Mouse (Mus musculus) embryonic facial prominence, embryonic 14.5 days (tissue): Measurements from ENCODE around the gene Ceacam1. TPM values are rescaled to one million over a fixed set of nuclear protein-coding genes. Genes with fewer than 3 reads are reported as not detected.
A peak's percentile ranks its signal among the peaks of the same experiment; 100 is the strongest.
"Not testable (repeated sequence)": the region's sequence is repeated elsewhere in the genome, so short reads cannot be mapped to it uniquely, and the experiment has no call there.

ENCODE experiments used
- ATAC-seq: fragments of 200-750 bp; cut with Nextera tagmentation; 2 replicates; pipeline ENCODE4 v1.8.0; 2017; ENCODE audit warnings: low read depth, moderate number of reproducible peaks, moderate TSS enrichment
- DNase-seq: peaks from one replicate; pipeline ENCODE4 v3.0.0-alpha.2; 2015; ENCODE audit warnings: low spot score
- H3K27ac ChIP-seq: fragments of 300-500 bp; sonication (generic); replicated peaks from 2 replicates; pipeline ENCODE4 v1.5.1; 2014; ENCODE audit warnings: low read depth, mild to moderate bottlenecking, low read length, moderate library complexity
- H3K27me3 ChIP-seq: fragments of 300-500 bp; sonication (generic); replicated peaks from 2 replicates; pipeline ENCODE4 v1.6.1; 2014; ENCODE audit warnings: low read length; ENCODE audit not compliant: control insufficient read depth, insufficient read depth
- H3K36me3 ChIP-seq: fragments of 300-500 bp; sonication (generic); 2 replicates; pipeline ENCODE4 v1.6.1; 2014; ENCODE audit warnings: low read length, mixed read lengths; ENCODE audit not compliant: control insufficient read depth, insufficient read depth
- H3K4me1 ChIP-seq: fragments of 300-500 bp; sonication (generic); 2 replicates; pipeline ENCODE4 v1.6.1; 2014; ENCODE audit warnings: antibody characterized with exemption, low read length; ENCODE audit not compliant: control insufficient read depth, insufficient read depth
- H3K4me2 ChIP-seq: fragments of 300-500 bp; sonication (generic); 2 replicates; pipeline ENCODE4 v1.6.1; 2014; ENCODE audit warnings: low read depth, mild to moderate bottlenecking, low read length, moderate library complexity, mixed read lengths
- H3K4me3 ChIP-seq: fragments of 300-500 bp; sonication (generic); 2 replicates; pipeline ENCODE4 v1.5.1; 2014; ENCODE audit warnings: low read depth, mild to moderate bottlenecking, low read length
- H3K9ac ChIP-seq: fragments of 300-500 bp; sonication (generic); 2 replicates; pipeline ENCODE4 v1.6.1; 2014; ENCODE audit warnings: low read depth, mild to moderate bottlenecking, low read length, moderate library complexity, mixed read lengths
- H3K9me3 ChIP-seq: fragments of 300-500 bp; sonication (generic); 2 replicates; pipeline ENCODE4 v1.6.1; 2016; ENCODE audit warnings: low read length; ENCODE audit not compliant: control insufficient read depth
- WGBS: fragments of 180-500 bp; shearing (Covaris S2); extraction: QIAGEN DNeasy Blood & Tissue Kit; methylation state at CpG from one replicate; pipeline ENCODE4 v1.1.7; 2014; 5-methylcytosine and 5-hydroxymethylcytosine counted together
- polyA plus RNA-seq: library from polyadenylated mRNA; unstranded; fragments of >200 nt; fragmentation: Nextera tagmentation; extraction: Ambion mirVana; gene quantifications from 2 replicates; pipeline ENCODE4 v1.2.1, GENCODE M21; 2014

Gene Ceacam1
- polyA plus RNA-seq, 1 experiment from 2014 or later: 6.3 TPM

DNA sequence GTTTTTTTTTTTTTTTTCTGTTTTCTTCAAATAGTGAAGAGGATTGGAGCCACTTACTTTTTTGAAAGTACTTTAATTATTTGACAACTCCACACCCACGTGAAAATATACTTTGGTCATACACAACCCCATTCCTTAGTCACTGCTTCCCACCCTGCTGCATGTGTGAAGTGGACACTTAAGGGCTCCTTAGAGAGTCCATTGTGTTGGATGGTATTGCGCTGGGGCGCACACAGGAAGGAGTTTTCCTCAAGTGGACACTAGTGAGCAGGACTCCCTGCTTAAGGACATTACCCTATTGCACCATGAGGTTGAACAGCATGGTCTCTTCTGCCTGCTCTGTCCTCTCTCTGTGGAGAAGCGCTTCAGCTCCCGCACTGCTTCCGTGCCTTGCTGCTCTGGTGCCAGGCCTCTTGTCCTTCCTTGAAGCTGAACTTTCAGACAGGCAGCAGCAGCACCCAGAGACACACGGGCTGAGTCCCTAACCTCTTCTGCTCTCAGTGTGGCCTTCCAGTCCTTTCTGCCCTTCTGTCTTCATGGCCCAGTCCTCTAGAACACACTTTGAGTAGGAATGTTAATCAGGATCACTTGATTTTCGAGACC, 5.8 kb upstream of the Ceacam1 start:
- H3K36me3 ChIP-seq: no peaks in the 10 kb centered on the region
- H3K9me3 ChIP-seq: no peaks in the 10 kb centered on the region
- 80% methylated on average over 8 of the region's 8 CpGs for WGBS
- H3K4me2 ChIP-seq: no peak overlapping the region
- no peak overlapping the region for H3K9ac ChIP-seq
- no peak overlapping the region for H3K27ac ChIP-seq
- H3K27me3 ChIP-seq: no peaks in the 10 kb centered on the region
- ATAC-seq (no peak), DNase-seq (no peak)
- no peak overlapping the region for H3K4me3 ChIP-seq
- H3K4me1 ChIP-seq: no peaks in the 10 kb centered on the region

DNA sequence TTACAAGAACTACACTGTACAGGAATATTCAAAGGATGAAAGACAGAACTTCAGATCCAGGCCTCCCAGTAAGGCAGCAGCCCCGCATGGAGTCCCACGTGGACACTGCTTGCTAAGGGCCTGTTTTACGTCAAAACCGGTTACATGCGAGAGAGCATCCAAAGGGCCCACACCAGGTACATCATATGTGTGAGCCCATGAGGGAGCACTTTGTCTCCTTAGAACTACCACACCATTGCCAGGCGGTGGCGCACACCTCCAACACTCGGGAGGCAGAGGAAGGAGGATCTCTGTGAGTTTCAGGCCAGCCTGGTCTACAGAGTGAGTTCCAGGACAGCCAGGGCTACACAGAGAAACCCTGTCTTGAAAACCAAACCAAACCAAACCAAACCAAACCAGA, 3.4 kb upstream of the Ceacam1 start:
- not testable (repeated sequence) for DNase-seq, H3K27me3 ChIP-seq, H3K36me3 ChIP-seq, ATAC-seq, H3K9ac ChIP-seq, H3K27ac ChIP-seq, H3K4me2 ChIP-seq, H3K9me3 ChIP-seq, H3K4me1 ChIP-seq, H3K4me3 ChIP-seq
- 57% methylated on average over 8 of the region's 8 CpGs for WGBS

GRCm38 (mm10) chr7:25479440-25479839, 2.0 kb upstream of the Ceacam1 start:
- no peak; the same call in 1 of the 2 replicates for ATAC-seq
- no peaks in the 10 kb centered on the region for H3K9me3 ChIP-seq
- DNase-seq: peak; percentile 17
- no peak overlapping the region for H3K4me2 ChIP-seq
- H3K27me3 ChIP-seq: no peaks in the 10 kb centered on the region
- WGBS: 0% methylated on average over 1 of the region's 1 CpGs
- no peak overlapping the region for H3K9ac ChIP-seq
- H3K4me3 ChIP-seq: no peak overlapping the region
- no peaks in the 10 kb centered on the region for H3K4me1 ChIP-seq
- no peak overlapping the region for H3K27ac ChIP-seq
- H3K36me3 ChIP-seq: no peaks in the 10 kb centered on the region

DNA sequence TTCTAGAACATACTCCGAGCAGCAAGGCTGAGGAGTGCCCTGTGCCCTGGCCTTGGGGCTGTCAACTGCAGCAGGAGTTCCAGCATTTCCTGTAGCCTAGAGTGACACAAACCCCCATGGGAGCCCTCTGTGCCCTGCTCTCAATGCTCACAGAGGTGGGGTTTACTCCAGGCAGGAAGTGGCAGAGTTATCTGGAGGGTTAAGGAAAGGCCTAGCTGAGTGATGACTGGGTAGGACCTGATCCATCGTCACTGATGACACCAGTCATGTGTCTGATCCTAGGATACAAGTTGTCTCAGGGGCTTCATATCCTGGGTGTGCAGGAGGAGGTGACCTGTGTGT, 320 bp upstream of the Ceacam1 start:
- not testable (repeated sequence) for H3K27ac ChIP-seq, H3K4me2 ChIP-seq, H3K4me3 ChIP-seq, H3K36me3 ChIP-seq, H3K9ac ChIP-seq, DNase-seq, H3K9me3 ChIP-seq, H3K27me3 ChIP-seq, ATAC-seq, H3K4me1 ChIP-seq
- 62% methylated on average over 1 of the region's 2 CpGs for WGBS

- H3K4me3 ChIP-seq, H3K27ac ChIP-seq, H3K9me3 ChIP-seq, H3K4me1 ChIP-seq, H3K27me3 ChIP-seq, H3K36me3 ChIP-seq, DNase-seq, H3K9ac ChIP-seq, ATAC-seq, H3K4me2 ChIP-seq: not testable (repeated sequence)
- WGBS: 86% methylated on average over 6 of the region's 6 CpGs
Observed at GRCm38 (mm10) chr7:25471821-25472220, 5.6 kb downstream of the Ceacam1 start.

DNA sequence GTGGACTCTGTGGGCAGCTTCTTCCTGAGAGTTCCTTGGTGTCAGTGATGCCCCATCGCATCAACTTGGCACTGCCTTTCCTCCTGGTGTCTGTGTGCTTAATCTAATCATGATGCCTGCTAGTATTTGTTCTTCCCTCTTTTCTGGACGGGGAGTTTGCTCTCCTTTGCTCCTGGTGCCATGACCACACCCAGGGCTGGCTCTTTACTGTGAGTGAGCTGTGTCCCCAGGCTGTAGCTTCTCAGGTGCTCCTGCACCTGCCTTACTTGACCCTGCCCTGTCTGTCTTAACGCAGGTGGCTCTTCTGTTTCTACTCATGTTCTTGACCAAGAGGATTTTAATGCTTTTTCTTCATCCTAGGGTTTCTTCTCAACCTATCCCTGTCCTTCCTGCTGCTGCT, 11.8 kb downstream of the Ceacam1 start:
- H3K4me3 ChIP-seq, H3K36me3 ChIP-seq, H3K4me1 ChIP-seq, H3K9ac ChIP-seq, H3K27ac ChIP-seq, ATAC-seq, H3K9me3 ChIP-seq, H3K27me3 ChIP-seq, DNase-seq, H3K4me2 ChIP-seq: not testable (repeated sequence)
- WGBS: 69% methylated on average over 3 of the region's 3 CpGs

DNA sequence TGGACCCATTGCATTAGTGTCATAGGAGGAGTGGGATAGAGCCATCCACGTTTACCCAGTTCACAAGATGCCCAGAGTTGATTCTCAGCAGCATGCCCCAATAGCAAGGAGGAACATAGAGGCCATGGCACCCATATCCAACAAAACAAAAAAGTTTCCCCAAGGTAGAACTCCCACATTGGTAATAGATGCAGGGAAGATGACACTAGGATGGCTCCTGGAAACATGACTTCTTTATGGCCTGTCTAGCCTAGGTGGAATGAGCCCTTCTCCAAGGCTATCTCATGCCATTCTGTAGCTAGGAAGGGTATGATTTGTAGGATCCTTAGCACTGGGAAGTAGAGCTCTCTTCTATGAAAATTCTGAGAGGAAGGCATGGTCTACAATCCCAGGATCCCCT, 12.4 kb downstream of the Ceacam1 start:
- Histone ChIP-seq H3K27ac (no peak overlapping the region), H3K9ac (no peak overlapping the region), H3K9me3 (no peaks in the 10 kb centered on the region), H3K4me2 (no peak overlapping the region), H3K4me3 (no peak overlapping the region), H3K36me3 (no peaks in the 10 kb centered on the region), H3K27me3 (no peaks in the 10 kb centered on the region), H3K4me1 (no peaks in the 10 kb centered on the region)
- WGBS: 60% methylated on average over 1 of the region's 1 CpGs
- ATAC-seq (no peak), DNase-seq (no peak)

DNA sequence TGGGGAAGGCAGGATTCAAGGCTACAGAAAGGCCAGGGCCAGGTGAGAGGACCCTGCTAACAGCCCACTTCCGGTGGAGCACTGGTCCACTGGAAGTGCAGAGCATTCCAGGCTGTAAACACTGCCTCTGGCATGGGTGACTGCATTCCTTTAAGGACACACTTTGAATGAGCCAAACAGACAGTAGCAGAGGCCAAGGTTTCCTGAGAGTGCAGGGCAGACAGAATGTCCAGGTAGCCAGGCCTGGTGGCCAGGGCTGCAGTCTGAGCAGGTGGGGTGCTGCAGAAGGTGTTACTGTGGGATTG, 15.4 kb downstream of the Ceacam1 start:
- not testable (repeated sequence) for H3K27ac ChIP-seq, H3K4me2 ChIP-seq, ATAC-seq, DNase-seq, H3K9ac ChIP-seq, H3K4me1 ChIP-seq, H3K36me3 ChIP-seq, H3K4me3 ChIP-seq, H3K27me3 ChIP-seq, H3K9me3 ChIP-seq
- no CpG with 5 or more reads among the region's 1 CpGs for WGBS

- ATAC-seq: peak; percentile 79
- H3K4me3 ChIP-seq, H3K4me2 ChIP-seq, H3K27ac ChIP-seq, H3K9me3 ChIP-seq, H3K4me1 ChIP-seq, H3K36me3 ChIP-seq, H3K27me3 ChIP-seq, H3K9ac ChIP-seq: not testable (repeated sequence)
- 37% methylated on average over 4 of the region's 5 CpGs for WGBS
- peak; percentile 53 for DNase-seq
Observed at GRCm38 (mm10) chr7:25461336-25462032, 15.9 kb downstream of the Ceacam1 start.
